Mouse (Mus musculus): ENCODE data around the gene Prdm10. TPM values are rescaled to one million over a fixed set of nuclear protein-coding genes. Genes with fewer than 3 reads are reported as not detected.

Prdm10 gene
- total RNA-seq, 2 experiments from 2014 or later, result 9.0 to 9.3 TPM

DNA sequence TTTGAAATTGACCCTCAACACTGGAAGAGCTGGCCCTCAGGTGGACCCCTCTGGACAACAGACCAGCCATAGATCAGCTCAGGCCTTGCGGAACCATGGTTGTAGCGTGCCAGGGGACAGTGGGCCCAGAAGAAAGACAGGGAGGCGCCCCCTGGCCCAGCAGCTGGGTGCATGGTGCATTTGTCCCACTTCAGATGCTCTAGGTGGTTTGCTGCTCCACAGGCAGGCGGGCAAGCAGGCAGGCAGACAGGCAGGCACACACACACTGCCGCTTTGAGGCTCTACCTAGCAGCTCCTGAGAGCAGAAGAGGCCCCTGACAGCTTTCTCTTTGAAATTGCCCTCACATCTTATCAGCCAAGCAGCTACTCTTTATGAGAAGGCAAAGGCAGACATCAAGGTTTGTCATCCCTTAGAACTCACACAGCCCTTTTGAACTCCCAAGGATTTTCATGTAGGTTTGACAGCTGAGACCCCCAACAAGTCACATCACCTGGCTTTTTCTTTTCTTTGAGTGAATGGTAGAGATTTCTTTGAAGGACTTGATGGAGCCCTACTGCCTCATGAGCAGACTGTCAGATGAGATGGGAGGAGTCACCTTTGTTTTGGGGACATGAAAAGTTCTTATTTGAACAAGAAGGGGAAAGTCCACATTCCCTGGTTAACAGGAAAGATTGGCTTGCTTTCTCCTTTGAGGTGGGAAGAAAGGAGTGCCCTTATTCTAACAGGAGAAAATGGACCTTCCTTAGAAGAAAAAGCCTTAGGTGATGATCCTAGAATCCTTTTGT lies 21.4 kb downstream of the Prdm10 start:
- no peak for DNase-seq (ENCODE audit: low spot score in 2 of 2)

DNA sequence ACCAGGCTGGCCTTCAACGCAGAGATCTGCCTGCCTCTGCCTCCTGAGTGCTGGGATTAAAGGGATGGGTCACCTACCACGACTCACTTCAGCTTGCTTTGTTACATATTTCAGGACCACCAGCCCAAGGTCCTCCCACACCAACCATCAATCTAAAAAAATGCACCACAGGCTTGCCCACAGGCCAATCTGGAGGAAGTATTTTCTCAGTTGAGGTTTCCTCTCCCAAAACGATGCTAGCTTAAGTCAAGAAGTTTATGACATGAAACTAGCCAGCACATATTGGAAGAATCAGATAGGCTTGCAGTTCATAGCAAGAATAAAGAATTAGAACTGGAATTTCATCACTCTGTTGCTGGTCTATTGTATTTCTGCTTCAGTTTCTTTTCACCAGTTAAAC lies 24.0 kb downstream of the Prdm10 start:
- DNase-seq (ENCODE audit: low spot score in 2 of 2), result no peak

DNA sequence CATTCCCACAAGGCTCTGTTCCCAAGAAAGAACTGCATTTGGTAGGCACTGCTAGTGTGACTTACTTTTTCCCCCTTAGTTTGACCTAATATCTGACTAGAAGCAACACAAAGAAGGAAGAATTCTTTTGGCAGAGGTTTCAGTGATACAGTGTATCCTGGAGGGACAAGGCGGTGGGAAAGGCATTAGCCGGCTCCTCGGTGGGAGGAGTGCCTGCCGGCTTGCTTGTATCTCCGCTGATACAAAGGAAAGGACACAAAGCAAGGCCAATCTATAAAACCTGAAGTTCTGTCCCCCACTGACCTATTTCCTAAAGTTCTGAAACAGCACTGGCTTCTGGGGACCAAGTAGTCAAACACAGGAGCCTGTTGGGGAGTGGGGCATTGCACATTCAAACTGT lies 24.8 kb downstream of the Prdm10 start:
- no peak for DNase-seq (ENCODE audit: low spot score in 2 of 2)

DNA sequence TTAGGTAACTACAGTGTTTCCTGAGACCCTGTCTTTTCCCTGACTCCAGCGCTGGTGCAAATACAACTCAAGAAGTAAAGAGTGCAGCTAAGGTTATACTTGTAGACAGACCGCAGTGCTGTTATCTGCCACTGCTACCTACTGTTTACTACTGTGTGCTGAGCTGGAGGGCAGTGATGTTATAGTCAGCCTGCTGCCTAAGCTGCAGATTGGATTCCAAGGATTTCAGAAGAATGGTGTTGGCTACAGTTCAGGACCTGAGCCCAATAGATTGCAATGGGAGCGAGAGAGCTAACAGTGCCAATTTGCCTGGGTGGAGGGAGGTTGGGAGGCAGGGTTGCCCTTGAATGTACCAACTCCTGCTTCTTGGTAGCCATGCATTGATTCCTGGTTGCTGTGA lies 25.5 kb downstream of the Prdm10 start:
- no peak for DNase-seq (ENCODE audit: low spot score in 2 of 2)

DNA sequence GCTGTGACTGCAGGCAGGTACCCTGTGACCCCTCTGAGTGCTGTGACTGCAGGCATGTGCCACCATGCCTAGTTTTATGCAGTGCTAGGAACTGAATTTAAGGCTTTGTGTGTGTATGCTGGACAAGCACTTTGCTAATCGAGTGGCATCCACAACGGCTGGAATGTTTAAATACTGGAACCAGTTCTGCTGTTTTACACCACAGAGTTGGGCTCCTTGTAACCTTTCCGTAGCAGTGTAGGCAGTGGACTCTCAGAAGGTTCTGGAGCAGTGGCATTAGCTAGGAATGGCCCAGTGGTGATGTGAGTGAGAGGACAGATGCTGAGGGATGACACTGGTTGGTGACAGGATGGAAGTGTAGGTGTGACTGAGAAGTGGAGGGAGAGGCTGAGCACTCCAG lies 26.9 kb downstream of the Prdm10 start:
- DNase-seq (ENCODE audit: low spot score in 2 of 2), result no peak

DNA sequence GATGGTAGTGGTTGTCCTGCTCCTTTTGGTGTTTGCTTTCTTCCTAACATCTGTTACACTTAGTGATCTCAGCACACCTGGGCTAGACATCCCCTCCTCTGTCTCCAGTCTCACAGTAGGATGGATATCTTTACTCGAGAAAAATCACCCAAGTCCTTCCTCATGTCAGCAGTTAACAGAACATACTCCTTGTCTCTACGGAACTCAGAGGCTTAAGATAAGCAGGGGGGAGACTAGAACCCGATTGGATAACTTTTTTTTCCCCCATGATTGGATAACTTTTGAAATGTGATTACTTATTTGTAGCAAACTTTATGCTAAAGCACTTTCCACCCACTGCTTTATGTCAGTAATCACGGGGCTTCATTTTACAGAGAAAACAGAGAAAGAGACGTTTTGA lies 28.7 kb downstream of the Prdm10 start:
- no peak for DNase-seq (ENCODE audit: low spot score in 2 of 2)

DNA sequence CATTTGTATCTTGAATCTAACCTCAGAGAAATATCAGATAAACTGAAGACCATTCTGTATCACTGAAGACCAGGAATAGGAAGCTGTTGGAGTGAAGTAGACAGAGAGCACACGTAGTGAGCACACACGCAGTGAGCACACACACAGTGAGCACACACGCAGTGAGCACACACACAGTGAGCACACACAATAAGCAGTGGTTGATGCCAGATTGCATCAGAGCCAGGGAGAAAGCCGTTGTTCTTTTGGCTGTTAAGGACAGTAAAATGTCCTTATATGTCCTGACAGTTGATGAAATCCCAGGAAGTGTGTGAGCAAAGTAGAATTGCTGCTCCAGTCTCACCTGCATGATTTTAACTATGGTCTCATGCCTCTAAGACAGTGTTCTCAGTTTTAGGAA lies 30.3 kb downstream of the Prdm10 start:
- no peak for DNase-seq (ENCODE audit: low spot score in 2 of 2)

DNA sequence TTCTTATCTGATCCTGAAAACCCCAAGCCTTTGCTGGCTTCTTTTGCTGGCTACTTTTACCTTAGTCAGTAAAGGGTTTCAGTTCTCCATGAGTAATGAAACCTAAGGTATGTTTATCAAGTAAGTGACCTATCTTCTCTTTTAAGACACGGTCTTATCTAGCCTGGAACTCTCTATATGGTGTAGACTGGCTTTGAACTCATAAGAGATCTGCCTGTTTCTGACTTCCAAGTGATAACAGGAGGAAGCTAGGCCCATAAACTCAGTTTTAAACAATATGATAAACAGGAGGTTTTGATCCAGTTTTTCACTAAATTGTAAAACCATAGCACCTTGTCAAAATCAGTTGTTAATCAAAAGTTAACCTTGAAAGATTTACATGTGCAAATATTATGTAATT lies 33.5 kb downstream of the Prdm10 start:
- no peak for DNase-seq (ENCODE audit: low spot score in 2 of 2)

DNA sequence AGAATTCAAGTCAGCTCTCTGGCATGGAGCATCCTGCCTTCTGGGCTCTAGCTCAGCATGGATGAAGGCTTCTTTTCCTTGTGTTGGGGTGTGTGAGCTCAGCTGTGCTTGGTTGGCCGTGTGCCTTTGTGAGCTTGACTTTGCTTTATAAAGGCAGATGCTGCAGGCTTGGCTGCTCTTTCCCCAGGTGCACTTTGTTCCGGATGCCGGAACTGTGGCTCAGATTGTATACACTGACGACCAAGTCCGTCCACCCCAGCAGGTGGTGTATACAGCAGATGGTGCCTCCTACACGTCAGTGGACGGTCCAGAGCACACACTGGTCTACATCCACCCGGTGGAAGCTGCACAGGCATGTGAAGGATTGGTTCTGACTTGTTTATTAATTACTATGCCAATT lies 35.6 kb downstream of the Prdm10 start:
- DNase-seq (ENCODE audit: low spot score in 2 of 2), result no peak

DNA sequence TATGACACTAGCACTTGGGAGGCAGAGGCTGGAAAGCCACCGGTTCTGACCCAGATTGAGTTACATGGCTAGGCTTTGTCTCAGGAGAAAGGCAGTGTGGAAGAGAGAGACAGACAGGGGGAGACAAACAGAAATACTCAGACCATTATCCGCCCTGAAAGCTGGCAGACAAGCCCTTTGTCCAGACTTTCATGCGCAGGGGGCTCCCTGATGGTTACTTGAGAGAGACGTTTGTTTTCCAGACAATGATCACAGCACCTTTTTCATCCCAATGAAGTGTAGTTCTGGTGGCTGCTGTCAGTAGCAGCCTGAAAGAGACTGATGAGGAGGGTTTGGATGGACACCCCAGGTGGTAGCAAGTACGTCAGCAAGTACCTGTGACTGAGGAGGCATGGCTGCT lies 38.6 kb downstream of the Prdm10 start:
- no peak for DNase-seq (ENCODE audit: low spot score in 2 of 2)

DNA sequence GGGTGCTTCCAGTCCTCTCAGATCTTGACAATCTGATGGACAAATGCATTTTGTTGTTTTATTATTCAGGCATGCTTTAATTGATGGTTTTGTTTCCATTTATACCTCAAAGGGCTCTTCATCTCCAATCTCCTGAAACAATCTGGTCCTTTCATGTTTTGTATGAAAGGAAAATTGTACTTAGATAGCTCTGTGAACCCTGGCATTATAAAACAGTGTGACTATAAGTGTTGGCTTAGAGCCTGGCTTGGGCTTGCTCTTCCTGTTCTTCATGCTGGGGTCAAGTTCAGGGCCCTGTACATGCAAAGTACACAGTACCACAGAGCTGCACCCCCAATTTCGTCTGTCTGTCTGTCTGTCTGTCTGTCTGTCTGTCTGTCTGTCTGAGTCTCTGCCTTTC lies 40.4 kb downstream of the Prdm10 start:
- no peak for DNase-seq (ENCODE audit: low spot score in 2 of 2)

DNA sequence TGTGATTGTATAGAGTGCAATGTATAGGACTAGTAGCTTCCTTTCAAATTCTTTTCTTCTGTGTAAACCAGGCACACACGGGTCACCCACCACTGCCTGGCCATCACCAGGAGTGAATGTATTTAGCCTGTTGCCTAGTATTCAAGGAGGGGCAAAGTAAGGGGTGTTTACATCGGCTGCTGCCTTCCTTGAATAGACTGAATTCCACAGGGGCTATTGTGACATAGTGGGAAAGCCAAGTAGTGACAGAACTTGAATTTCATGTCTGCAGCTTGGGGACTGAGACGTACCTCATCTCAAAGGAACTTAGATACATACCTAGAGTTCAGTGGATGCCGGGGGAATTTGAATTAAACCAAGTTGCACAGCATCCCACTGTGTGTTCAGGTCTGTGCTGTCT lies 41.2 kb downstream of the Prdm10 start:
- DNase-seq (ENCODE audit: low spot score in 2 of 2), result no peak

DNA sequence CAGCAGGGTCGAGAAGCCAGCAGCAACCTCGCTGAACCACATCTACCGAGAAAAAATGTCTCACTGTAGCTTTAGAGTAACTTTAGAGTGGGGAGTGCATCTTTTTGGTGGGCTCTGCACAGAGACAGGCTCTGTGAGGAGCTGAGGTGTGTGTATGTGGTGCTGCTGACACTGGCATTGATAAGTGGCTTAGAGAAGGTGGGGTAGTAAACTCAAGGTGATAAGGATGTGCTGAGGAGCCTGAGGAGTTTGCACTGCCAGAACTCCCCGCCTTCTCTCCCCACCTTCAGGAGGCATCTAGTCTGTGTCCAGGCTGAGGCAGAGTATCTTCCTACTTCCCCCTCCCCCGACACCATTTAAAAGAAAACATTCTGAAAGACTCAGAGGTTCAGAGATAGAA lies 41.8 kb downstream of the Prdm10 start:
- no peak for DNase-seq (ENCODE audit: low spot score in 2 of 2)

DNA sequence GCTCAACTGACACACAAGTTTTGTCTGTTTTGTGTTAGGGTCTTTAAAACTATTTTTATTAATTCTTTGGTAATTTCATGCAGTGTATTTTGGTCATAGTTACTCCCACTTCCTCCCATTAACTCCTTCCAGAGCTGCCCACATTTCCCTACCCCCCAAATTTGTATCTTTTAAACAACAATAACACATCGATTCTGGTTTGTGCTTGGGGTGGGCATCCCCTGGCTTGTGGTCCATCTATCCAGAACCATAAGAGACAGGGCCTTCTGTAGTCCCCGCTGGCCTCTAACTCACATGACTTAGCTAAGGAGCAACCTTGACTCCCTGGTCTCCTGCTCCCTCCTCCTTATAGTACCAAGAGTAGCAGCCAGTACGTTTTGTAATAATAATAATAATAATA lies 50.5 kb downstream of the Prdm10 start:
- no peak for DNase-seq (ENCODE audit: low spot score in 2 of 2)

DNA sequence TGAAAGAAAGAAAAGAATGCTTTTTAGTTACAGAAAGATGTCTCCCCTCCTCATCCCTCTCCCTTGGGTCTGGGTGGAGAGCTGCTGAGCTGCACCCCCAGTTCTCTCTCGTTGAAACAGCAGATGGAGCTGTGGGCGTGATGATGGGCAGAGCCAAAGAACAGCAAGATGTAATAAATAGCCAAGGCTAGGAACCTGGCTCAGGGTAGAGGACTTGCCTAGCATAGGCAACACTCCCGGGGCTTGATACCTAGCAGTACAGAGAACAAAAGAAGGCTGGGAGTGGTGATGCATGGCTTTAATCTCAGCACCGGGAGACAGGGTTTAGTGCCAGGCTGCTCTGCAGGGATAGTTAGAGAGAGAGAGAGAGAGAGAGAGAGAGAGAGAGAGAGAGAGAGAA lies 50.9 kb downstream of the Prdm10 start:
- DNase-seq (ENCODE audit: low spot score in 2 of 2), result no peak

DNA sequence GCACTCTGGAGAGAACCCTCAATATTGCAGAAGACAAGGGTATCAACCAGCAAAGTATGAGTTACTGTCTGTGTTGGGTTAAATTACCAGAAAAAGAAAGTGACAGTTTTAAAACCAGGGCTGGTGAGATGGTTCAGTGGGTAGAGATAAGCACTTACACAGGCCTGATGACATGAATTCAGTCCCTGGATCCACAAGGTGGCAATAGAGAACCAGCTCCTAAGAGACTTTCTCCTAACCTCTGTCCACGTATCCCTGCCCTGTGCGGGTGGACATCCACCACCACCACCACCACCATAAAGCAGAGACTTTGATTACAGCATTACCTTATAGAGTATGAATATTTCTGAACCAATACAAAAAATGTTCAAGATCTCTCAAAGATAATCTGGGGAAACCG lies 51.6 kb downstream of the Prdm10 start:
- no peak for DNase-seq (ENCODE audit: low spot score in 2 of 2)

DNA sequence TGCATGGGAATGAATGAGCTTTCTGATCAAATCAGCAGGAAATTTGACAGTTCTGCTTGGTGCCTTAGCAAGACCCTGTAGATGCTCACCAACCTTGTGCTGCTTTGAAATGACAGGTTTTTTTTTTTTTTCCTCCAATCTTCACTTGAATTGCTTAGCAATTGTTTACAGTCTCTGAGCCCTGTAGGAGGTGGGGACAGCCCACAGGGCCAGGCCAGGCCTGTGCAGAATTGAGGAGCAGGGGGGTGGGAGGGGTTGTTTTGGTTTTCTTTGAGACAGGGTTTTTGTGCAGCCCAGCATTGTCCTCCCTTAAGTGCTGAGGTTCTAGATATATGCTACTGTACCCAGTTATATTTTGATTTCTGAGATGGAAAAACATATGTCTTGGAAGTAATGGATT lies 52.5 kb downstream of the Prdm10 start:
- DNase-seq (ENCODE audit: low spot score in 2 of 2), result no peak

DNA sequence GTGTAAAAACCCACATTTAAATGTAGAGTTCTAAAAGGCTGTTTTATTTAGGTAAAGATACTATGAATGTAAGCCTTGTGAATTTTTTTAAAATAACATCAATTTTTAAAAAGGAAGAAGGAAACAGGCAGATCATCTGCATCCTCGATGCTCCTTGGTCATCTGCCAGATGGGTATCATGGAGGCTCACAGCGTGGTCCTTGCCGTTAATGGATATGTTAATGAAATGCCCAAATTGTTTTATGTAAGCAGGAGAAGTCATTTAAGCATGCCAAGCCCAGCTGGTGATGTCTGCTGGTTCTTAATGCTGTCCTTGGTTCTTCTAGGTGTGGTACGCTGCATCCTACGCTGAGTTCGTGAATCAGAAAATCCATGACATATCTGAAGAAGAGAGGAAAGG lies 54.7 kb downstream of the Prdm10 start:
- DNase-seq (ENCODE audit: low spot score in 2 of 2), result no peak

DNA sequence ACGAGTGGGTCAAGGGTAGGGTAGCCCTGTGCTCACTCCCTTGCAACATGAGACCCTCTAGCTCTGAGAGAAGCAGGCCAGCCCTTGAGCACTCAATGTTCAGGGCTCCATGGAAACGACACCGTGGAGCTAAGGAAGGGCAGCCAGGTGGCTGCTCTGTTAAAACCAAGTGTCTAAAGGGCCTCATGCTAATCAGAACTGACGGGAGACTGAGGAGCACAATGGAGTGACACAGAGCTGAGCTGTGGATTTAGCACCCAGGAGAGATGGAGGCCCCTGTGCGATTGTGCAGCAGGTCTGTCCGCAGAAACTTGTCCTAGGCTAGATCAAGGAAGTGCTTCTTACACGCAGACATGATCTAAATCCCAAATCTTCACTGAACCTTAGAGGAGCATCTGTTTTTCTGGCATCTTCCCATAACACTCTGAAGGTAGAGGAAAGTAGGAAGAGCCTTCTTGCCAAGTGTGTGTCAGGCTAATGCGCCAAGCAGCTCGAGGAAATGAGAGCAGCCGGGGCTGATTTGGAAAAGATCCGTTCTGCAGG lies 64.0 kb downstream of the Prdm10 start:
- DNase-seq (ENCODE audit: low spot score in 2 of 2), result no peak

DNA sequence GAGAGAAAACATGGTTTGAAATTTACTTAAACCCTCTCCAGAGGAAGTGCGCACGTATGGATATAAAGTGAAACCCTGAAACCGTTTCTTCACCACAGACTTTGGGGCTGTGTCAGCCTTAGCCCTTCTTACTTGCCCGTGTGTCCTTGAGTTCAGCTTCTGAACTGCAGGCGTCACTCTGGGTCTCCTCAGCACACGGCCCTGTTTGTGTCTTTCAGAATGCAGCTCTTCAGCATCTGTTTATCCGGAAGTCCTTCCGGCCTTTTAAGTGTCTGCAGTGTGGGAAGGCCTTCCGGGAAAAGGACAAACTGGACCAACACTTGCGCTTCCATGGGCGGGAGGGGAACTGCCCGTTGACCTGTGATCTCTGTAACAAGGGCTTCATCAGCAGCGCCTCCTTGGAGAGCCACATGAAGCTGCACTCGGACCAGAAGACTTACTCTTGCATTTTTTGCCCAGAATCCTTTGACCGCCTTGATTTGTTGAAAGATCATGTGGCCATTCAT lies 66.3 kb downstream of the Prdm10 start:
- no peak for DNase-seq (ENCODE audit: low spot score in 2 of 2)

DNA sequence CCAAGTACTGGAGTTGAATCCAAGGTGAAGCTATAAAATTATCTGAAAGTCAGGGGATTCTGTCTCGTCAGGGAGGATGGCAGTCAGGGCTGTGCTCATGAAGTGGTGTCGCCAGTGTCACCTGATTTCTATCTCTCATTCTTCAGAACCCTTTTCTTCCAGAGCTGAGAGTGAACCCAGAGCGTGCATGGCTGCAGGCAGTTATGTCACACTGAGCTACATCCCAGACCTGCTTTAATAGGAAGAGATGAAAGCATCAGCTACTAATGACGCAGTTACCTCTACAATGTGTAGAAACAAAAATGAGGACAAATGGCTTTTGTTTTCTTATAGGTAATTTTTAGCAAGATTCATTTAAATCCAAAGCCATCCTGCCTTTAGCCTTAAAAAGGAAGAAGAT lies 68.1 kb downstream of the Prdm10 start:
- DNase-seq (ENCODE audit: low spot score in 2 of 2), result no peak

DNA sequence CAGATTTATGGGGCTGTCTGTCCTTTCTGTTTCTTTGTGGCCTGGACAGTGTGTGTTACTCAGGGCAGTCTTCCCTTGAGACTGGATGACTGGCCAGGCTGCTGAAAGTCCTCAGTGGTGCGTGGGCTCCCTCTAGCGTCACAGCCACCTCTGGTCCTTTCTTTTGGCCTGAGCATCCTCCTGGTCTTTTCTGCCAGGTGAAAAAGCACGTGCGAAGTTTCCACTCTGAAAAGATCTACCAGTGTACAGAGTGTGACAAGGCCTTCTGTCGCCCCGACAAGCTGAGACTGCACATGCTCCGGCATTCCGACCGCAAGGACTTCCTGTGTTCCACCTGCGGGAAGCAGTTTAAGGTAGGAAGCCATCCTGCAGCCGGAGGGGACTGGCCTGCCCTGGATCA lies 68.6 kb downstream of the Prdm10 start:
- DNase-seq (ENCODE audit: low spot score in 2 of 2), result peak; percentile 19 to 43

DNA sequence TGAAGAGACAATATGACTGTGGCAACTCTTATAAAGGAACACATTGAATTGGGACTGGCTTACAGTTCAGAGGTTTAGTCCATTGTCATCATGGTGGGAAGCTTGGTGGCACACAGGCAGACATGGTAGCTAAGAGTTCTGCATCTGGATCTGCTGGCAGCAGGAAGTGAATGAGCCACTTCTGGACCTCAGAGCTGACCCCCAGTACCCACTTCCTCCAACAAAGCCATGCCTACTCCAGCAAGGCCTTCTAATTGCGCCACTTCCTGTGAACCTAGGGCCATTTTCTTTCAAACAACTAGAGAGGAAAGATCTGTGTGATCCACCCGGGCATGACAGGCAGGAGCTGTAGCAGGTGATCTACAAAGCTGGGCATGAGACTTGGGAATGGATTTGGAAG lies 72.4 kb downstream of the Prdm10 start:
- DNase-seq (ENCODE audit: low spot score in 2 of 2), result no peak

All from adrenal gland, postnatal 4 days (tissue).